In the genomic region with DNA sequence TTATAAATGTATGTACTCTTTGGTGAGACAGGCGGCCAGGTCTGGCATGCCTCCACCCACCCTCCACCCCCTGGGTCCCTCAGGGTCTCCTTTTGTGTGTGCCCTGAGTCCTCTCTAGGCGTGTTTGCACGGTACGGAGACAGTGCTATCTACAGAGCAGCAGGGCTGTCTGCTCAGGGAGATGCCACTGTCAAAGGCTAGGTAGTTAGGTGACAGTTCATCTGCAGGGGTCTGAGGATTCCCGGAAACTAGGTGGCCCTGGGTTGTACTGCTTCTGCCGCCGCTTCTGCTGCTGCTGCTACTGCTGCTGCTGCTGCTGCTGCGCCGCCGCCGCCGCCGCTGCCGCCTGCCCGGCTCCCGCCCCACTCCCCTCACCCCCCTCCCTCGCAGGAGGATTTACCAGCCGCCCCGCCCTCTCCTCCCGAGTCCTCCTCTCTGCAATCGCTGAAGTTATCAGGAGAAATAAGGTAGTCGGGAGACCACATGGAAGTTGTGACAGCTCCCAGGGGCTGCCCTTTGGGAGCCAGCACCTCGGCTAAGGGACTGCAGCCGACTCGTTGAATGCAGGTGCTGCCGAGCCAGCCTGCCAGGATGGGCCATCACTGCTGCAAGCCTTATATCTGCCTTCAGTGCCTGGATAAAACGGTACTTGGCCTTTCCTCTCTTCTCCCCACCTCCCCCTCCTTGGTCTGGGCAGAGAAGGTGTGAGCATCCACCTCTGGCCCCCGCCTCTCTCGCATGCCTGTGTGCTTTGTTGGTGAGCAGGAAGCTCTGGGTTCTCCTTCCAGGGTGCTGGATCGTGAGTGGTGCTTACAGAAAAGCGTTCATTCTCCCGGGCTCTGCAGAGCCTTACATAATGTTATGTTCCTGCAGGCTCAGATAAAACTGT, we compare ENCODE assay signal across 7 mouse cellular contexts.
DNase-seq lines count a peak whose midpoint lies in the region; ATAC-seq lines count a peak whose summit lies in the region.

No protein-coding gene starts in this region.

- peaks cover 10% of the 10 kb centered on the region for H3K4me1 ChIP-seq in forebrain, embryonic 12.5 days
- H3K4me1 ChIP-seq in hindbrain, embryonic 13.5 days (replicated peaks), result peaks cover 17% of the 10 kb centered on the region
- H3K4me1 ChIP-seq in midbrain, embryonic 13.5 days (replicated peaks), result peaks cover 13% of the 10 kb centered on the region

- DNase-seq in Muller cell, postnatal 12 days (ENCODE audit: inconsistent ontology term), result peak; percentile 60
- DNase-seq in adrenal gland, postnatal 14 days, result peak; percentile 36
- peak; percentile 70 to 92 for DNase-seq in left cerebral cortex, postnatal 25 days (ENCODE audit: low spot score in 2 of 2)
- peak; percentile 87 for DNase-seq in telencephalon, adult 2 months (ENCODE audit: low read depth, low spot score)

- no peaks in the 10 kb centered on the region for H3K36me3 ChIP-seq in forebrain, embryonic 12.5 days (replicated peaks)
- no peaks in the 10 kb centered on the region for H3K36me3 ChIP-seq in hindbrain, embryonic 13.5 days
- no peaks in the 10 kb centered on the region for H3K36me3 ChIP-seq in midbrain, embryonic 13.5 days

- H3K9me3 ChIP-seq in forebrain, embryonic 12.5 days, result no peaks in the 10 kb centered on the region
- no peaks in the 10 kb centered on the region for H3K9me3 ChIP-seq in hindbrain, embryonic 13.5 days
- H3K9me3 ChIP-seq in midbrain, embryonic 13.5 days, result no peaks in the 10 kb centered on the region

- H3K27ac ChIP-seq in forebrain, embryonic 12.5 days, result 0 out of 2 replicates have a peak overlapping the region, but pooled peaks have one; percentile 36
- H3K27ac ChIP-seq in hindbrain, embryonic 13.5 days, result peak overlapping the region; percentile 84
- H3K27ac ChIP-seq in midbrain, embryonic 13.5 days, result peak overlapping the region; percentile 59

- WGBS in forebrain, embryonic 12.5 days, result under 1% methylated on average over 32 of the region's 32 CpGs
- under 1% methylated on average over 32 of the region's 32 CpGs for WGBS in hindbrain, embryonic 13.5 days
- WGBS in midbrain, embryonic 13.5 days, result under 1% methylated on average over 32 of the region's 32 CpGs

- peaks cover 11% of the 10 kb centered on the region; the same call in 1 of the 2 replicates for H3K27me3 ChIP-seq in forebrain, embryonic 12.5 days
- H3K27me3 ChIP-seq in hindbrain, embryonic 13.5 days, result peaks cover 13% of the 10 kb centered on the region; the same call in 1 of the 2 replicates
- H3K27me3 ChIP-seq in midbrain, embryonic 13.5 days, result peaks cover 12% of the 10 kb centered on the region; the same call in 1 of the 2 replicates

- peak; percentile 85 for ATAC-seq in forebrain, embryonic 12.5 days (ENCODE audit: low FRiP score)
- ATAC-seq in hindbrain, embryonic 13.5 days (ENCODE audit: low FRiP score), result peak; percentile 79
- ATAC-seq in midbrain, embryonic 13.5 days, result peak; percentile 86

- H3K9ac ChIP-seq in forebrain, embryonic 12.5 days, result peak overlapping the region; percentile 61
- peak overlapping the region; percentile 78 for H3K9ac ChIP-seq in hindbrain, embryonic 13.5 days
- H3K9ac ChIP-seq in midbrain, embryonic 13.5 days (replicated peaks), result peak overlapping the region; percentile 79

- peak overlapping the region; percentile 57 for H3K4me3 ChIP-seq in forebrain, embryonic 12.5 days (replicated peaks)
- H3K4me3 ChIP-seq in hindbrain, embryonic 13.5 days, result peak overlapping the region; percentile 58
- H3K4me3 ChIP-seq in midbrain, embryonic 13.5 days (replicated peaks), result peak overlapping the region; percentile 58

- H3K4me2 ChIP-seq in forebrain, embryonic 12.5 days, result peak overlapping the region; percentile 85
- H3K4me2 ChIP-seq in hindbrain, embryonic 13.5 days, result peak overlapping the region; percentile 80
- peak overlapping the region; percentile 79 for H3K4me2 ChIP-seq in midbrain, embryonic 13.5 days (replicated peaks)

- intact Hi-C loops in left cerebral cortex, postnatal 25 days (cut with DNase I), result no loop called here

Comparison
In these comparisons a context has a peak if more than half of its experiments do, and no peak if none do; other contexts are left out.
1. Peak in every context shown above with its lines: DNase-seq, ATAC-seq, H3K4me3 ChIP-seq and H3K27ac ChIP-seq.
2. DNase-seq: peak in every context shown above with its lines; median percentile 87 in telencephalon, adult 2 months; 81 in left cerebral cortex, postnatal 25 days; 60 in Muller cell, postnatal 12 days; 36 in adrenal gland, postnatal 14 days.